Mouse (Mus musculus) forebrain, embryonic 11.5 days (tissue): ENCODE measurements around the gene Tial1. TPM values are rescaled to one million over a fixed set of nuclear protein-coding genes. Genes with fewer than 3 reads are reported as not detected.

Experiments
- ATAC-seq: fragments of 200-750 bp; cut with Nextera tagmentation; replicated peaks from 2 replicates; pipeline ENCODE4 v1.8.0; 2017; ENCODE audit warnings: moderate TSS enrichment; ENCODE audit not compliant: low FRiP score
- DNase-seq: peaks from one replicate; pipeline ENCODE4 v3.0.0-alpha.2; 2017; ENCODE audit warnings: low spot score
- H3K27ac ChIP-seq: fragments of 300-500 bp; sonication (generic); 2 replicates; pipeline ENCODE4 v1.5.1; 2014; ENCODE audit warnings: low read depth, low read length
- H3K27me3 ChIP-seq: fragments of 300-500 bp; sonication (generic); 2 replicates; pipeline ENCODE4 v1.6.1; 2014; ENCODE audit warnings: mild to moderate bottlenecking, low read length, mixed read lengths; ENCODE audit not compliant: control insufficient read depth, insufficient read depth
- H3K36me3 ChIP-seq: fragments of 300-500 bp; sonication (generic); 2 replicates; pipeline ENCODE4 v1.6.1; 2014; ENCODE audit warnings: mild to moderate bottlenecking, low read length, moderate library complexity, mixed read lengths; ENCODE audit not compliant: control insufficient read depth, insufficient read depth
- H3K4me1 ChIP-seq: fragments of 300-500 bp; sonication (generic); replicated peaks from 2 replicates; pipeline ENCODE4 v1.6.1; 2014; ENCODE audit warnings: low read length, mixed read lengths; ENCODE audit not compliant: control insufficient read depth, insufficient read depth
- H3K4me2 ChIP-seq: fragments of 300-500 bp; sonication (generic); 2 replicates; pipeline ENCODE4 v1.6.1; 2014; ENCODE audit warnings: low read depth, mild to moderate bottlenecking, low read length, moderate library complexity, mixed read lengths; ENCODE audit not compliant: severe bottlenecking
- H3K4me3 ChIP-seq: fragments of 300-500 bp; sonication (generic); 2 replicates; pipeline ENCODE4 v1.5.1; 2014; ENCODE audit warnings: low read depth, low read length
- H3K9ac ChIP-seq: fragments of 300-500 bp; sonication (generic); 2 replicates; pipeline ENCODE4 v1.6.1; 2014; ENCODE audit warnings: low read length
- H3K9me3 ChIP-seq: fragments of 300-500 bp; sonication (generic); 2 replicates; pipeline ENCODE4 v1.6.1; 2016; ENCODE audit warnings: low read length, mixed read lengths; ENCODE audit not compliant: control insufficient read depth
- WGBS: fragments of 180-500 bp; shearing (Covaris S2); extraction: QIAGEN DNeasy Blood & Tissue Kit; methylation state at CpG from one replicate; pipeline ENCODE4 v1.1.7; 2014; 5-methylcytosine and 5-hydroxymethylcytosine counted together
- polyA plus RNA-seq: library from polyadenylated mRNA; unstranded; fragments of >200 nt; fragmentation: Nextera tagmentation; extraction: Ambion mirVana; gene quantifications from 2 replicates; pipeline ENCODE4 v1.2.1, GENCODE M21; 2014

Tial1 gene
- polyA plus RNA-seq, 1 experiment from 2014 or later: 48.2 TPM

- Histone ChIP-seq H3K9me3 (no peaks in the 10 kb centered on the region), H3K4me3 (peak overlapping the region; percentile 90), H3K36me3 (no peaks in the 10 kb centered on the region), H3K9ac (peak overlapping the region; percentile 92), H3K4me2 (peak overlapping the region; percentile 60), H3K27ac (peak overlapping the region; percentile 88), H3K4me1 (peaks cover 4% of the 10 kb centered on the region; the same call in 1 of the 2 replicates), H3K27me3 (no peaks in the 10 kb centered on the region)
- ATAC-seq: peak; percentile 4
- peak; percentile 66 for DNase-seq
- 1% methylated on average over 36 of the region's 36 CpGs for WGBS
Measured at GRCm38 (mm10) chr7:128460131-128460864, 1.2 kb downstream of the Tial1 start.

GRCm38 (mm10) chr7:128459791-128460130, 1.8 kb downstream of the Tial1 start:
- ATAC-seq (no peak), DNase-seq (no peak)
- Histone ChIP-seq H3K9me3 (no peaks in the 10 kb centered on the region), H3K36me3 (no peaks in the 10 kb centered on the region), H3K9ac (peak overlapping the region; percentile 92), H3K4me3 (peak overlapping the region; percentile 90), H3K4me2 (peak overlapping the region; percentile 60), H3K27me3 (no peaks in the 10 kb centered on the region), H3K4me1 (peaks cover 4% of the 10 kb centered on the region; the same call in 1 of the 2 replicates), H3K27ac (no peak overlapping the region)
- 15% methylated on average over 4 of the region's 4 CpGs for WGBS

DNA sequence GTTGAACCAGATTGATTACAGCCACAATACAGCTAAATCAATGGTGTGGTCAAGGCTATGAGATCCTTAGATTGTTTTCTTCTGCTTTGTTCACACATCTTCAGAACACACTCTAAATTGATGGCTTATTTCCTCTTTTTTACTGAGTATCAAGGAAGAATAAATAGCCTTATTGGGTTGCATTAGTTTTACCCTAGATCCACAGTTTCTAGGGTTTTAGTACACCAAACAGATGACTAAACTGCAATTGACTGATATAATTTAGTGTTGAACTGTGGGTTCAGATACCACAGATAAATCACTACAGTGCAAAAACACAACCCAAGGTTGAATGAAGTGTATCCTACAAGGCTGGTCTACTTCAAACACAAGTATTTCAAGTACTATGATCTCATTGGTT, 3.5 kb downstream of the Tial1 start:
- Histone ChIP-seq H3K4me2 (no peak overlapping the region), H3K27me3 (no peaks in the 10 kb centered on the region), H3K36me3 (no peaks in the 10 kb centered on the region), H3K4me3 (no peak overlapping the region), H3K27ac (no peak overlapping the region), H3K4me1 (peaks cover 4% of the 10 kb centered on the region; the same call in 1 of the 2 replicates), H3K9ac (no peak overlapping the region), H3K9me3 (no peaks in the 10 kb centered on the region)
- ATAC-seq (no peak), DNase-seq (no peak)

DNA sequence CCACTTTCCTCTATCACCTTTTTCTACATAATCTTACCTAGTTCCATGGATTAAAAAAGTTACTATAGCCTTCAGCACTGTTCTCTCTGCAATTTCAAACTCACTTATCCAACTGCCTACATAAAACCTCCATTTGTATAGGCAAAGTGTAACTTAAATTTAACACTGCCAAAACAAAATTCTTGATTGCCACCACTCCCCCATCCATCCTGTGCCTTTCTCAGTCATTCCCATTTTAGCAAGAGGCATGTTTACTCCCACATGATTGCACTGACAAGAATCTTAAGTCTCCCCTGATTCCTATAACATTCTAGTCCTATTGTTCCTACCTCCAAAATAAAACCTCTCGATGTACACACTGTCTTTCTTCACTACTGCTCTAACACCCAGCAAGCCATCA, 8.8 kb downstream of the Tial1 start:
- Histone ChIP-seq H3K36me3 (no peaks in the 10 kb centered on the region; the same call in 1 of the 2 replicates), H3K4me1 (no peaks in the 10 kb centered on the region), H3K27ac (no peak overlapping the region), H3K9ac (no peak overlapping the region), H3K27me3 (no peaks in the 10 kb centered on the region), H3K9me3 (no peaks in the 10 kb centered on the region), H3K4me2 (no peak overlapping the region), H3K4me3 (no peak overlapping the region)
- WGBS: 93% methylated on average over 1 of the region's 1 CpGs
- no peak for DNase-seq
- ATAC-seq: no peak

GRCm38 (mm10) chr7:128440584-128440983, 20.9 kb downstream of the Tial1 start:
- DNase-seq (no peak), ATAC-seq (no peak)
- Histone ChIP-seq H3K27me3 (no peaks in the 10 kb centered on the region), H3K4me1 (no peaks in the 10 kb centered on the region), H3K27ac (no peak overlapping the region), H3K9ac (no peak overlapping the region), H3K9me3 (no peaks in the 10 kb centered on the region), H3K4me3 (no peak overlapping the region), H3K36me3 (peaks cover 5% of the 10 kb centered on the region; the same call in 1 of the 2 replicates), H3K4me2 (no peak overlapping the region)
- 88% methylated on average over 2 of the region's 2 CpGs for WGBS

GRCm38 (mm10) chr7:128439251-128439650, 22.3 kb downstream of the Tial1 start:
- Histone ChIP-seq H3K9me3 (no peaks in the 10 kb centered on the region), H3K9ac (no peak overlapping the region), H3K4me3 (no peak overlapping the region), H3K27me3 (no peaks in the 10 kb centered on the region), H3K27ac (no peak overlapping the region), H3K36me3 (peaks cover 4% of the 10 kb centered on the region; the same call in 1 of the 2 replicates), H3K4me2 (no peak overlapping the region), H3K4me1 (no peaks in the 10 kb centered on the region)
- DNase-seq: no peak
- ATAC-seq: no peak
- 93% methylated on average over 6 of the region's 6 CpGs for WGBS

DNA sequence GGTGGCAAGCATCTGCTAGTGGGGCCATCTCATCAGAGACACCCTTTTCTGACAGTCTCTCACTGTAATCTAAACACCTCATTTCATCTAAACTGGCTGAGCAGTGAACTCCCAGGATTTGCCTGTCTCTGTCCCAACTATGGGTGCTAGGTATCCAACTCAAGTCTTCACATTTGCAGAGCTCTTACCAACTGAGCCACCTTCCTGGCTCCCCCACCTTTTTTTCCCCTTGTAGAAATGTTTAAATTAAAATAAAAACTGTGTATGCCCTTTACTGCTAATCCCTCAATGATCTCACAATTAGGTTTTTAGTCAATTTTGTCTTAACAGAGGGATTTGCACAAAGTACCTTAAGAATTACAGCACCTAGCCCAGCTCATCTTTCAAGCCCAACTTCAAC, 23.4 kb downstream of the Tial1 start:
- Histone ChIP-seq H3K4me1 (no peaks in the 10 kb centered on the region), H3K4me3 (no peak overlapping the region), H3K9ac (no peak overlapping the region), H3K36me3 (peaks cover 3% of the 10 kb centered on the region; the same call in 1 of the 2 replicates), H3K9me3 (no peaks in the 10 kb centered on the region), H3K27ac (no peak overlapping the region), H3K4me2 (no peak overlapping the region), H3K27me3 (no peaks in the 10 kb centered on the region)
- DNase-seq (no peak), ATAC-seq (no peak)

GRCm38 (mm10) chr7:128433213-128433612, 28.3 kb downstream of the Tial1 start:
- 38% methylated on average over 1 of the region's 1 CpGs for WGBS
- Histone ChIP-seq H3K9me3 (no peaks in the 10 kb centered on the region), H3K4me1 (no peaks in the 10 kb centered on the region), H3K27me3 (no peaks in the 10 kb centered on the region), H3K9ac (no peak overlapping the region), H3K4me3 (no peak overlapping the region), H3K27ac (no peak overlapping the region), H3K4me2 (no peak overlapping the region), H3K36me3 (no peaks in the 10 kb centered on the region)
- DNase-seq (no peak), ATAC-seq (no peak)

DNA sequence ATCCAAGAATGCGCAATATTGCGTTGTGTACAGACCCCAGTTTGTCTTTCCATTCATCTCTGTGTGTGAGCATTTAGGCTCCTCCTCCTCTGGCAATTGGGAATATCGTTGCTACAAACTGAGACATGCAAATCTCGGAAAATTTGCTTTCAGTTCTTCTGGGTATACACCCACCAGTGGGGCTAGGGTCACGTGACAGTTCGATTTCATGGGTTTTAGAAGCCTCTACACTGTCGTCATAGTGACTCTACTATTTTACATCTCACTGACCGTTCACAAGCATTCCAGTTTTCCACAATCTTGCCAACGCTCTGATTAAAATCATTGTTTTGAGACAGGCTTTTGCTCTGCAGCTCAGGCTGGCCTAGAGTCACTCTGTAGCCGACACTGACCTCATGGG, 28.9 kb downstream of the Tial1 start:
- Histone ChIP-seq H3K27ac (no peak overlapping the region), H3K36me3 (no peaks in the 10 kb centered on the region), H3K4me3 (no peak overlapping the region), H3K9me3 (no peaks in the 10 kb centered on the region), H3K27me3 (no peaks in the 10 kb centered on the region), H3K4me1 (no peaks in the 10 kb centered on the region), H3K9ac (no peak overlapping the region), H3K4me2 (no peak overlapping the region)
- no peak for ATAC-seq
- no peak for DNase-seq
- WGBS: 80% methylated on average over 10 of the region's 10 CpGs
